Mouse (Mus musculus): ENCODE measurements at regions not wholly inside any gene's neighbourhood (a gene's known extent, or its start where the extent isn't known, plus 50 kb on each side); places are given as distances from the start of the nearest gene placed in this dataset.

DNA sequence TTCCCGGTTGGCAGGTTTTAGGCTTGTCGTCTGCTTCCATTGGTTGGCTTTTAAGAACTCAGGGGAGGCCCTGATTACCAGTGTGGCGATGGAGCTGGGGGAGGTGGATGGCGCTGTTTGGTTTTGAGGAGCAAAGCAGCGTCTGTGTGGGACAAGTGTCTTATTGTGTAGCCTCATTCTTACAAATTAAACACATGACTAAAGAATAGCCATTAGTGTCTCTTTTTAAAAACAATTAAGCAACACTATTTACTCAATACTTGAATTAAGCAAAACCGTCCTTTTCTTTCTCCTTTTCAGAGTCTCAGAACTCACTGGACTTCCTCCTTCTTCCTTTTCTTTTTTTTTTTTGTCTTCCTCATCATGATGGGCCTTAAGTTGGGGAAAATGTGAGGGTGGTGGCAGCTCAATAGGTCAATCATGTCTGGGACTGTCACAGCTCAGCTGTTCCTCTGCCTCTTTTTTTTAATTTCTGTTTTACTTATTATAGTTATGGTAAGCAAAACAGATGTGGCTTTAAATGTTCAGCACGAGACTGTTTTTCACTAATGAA, 89.1 kb downstream of the Kcnrg start:
- no peak for DNase-seq (ENCODE audit: low spot score)

DNA sequence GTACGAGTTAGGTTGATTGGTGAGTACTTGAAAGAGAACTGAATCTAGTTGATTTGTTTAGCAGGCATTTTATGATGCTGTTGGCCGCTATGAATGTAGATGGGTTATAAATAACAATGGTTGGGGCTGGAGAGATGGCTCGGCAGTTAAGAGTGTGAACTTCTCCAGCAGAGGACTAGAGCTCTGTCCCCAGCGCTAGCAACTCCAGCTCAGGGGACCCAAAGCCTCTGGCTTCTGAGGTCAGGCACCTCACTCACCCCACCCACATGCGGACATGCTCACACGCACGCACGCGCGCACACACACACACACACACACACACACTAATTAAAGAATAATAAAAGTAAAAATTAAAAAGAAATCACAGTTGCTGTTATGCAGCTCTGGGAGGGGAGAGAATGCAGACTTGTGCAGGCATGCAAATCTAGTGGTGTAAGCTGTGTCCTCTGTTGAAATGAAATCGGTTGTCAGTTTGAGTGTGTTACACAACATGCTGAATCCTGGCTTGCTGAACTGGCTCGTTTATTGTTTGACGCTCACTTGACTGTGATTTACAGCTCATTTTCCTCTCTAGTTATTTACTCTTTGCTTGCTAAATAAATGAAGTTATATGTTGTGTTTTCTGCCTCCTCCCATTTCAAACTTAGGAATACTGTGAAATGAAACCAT, 89.8 kb downstream of the Kcnrg start:
- DNase-seq (ENCODE audit: low spot score), result no peak

- no peak for DNase-seq (ENCODE audit: low spot score)
Observed at GRCm38 (mm10) chr14:61697704-61698103, 90.4 kb downstream of the Kcnrg start.

- no peak for DNase-seq (ENCODE audit: low spot score)
Observed at GRCm38 (mm10) chr14:61698358-61699055, 91.2 kb downstream of the Kcnrg start.

- DNase-seq (ENCODE audit: low spot score), result no peak
Observed at GRCm38 (mm10) chr14:61699638-61700037, 92.4 kb downstream of the Kcnrg start.

GRCm38 (mm10) chr14:61701131-61701530, 93.9 kb downstream of the Kcnrg start:
- no peak for DNase-seq (ENCODE audit: low spot score)

DNA sequence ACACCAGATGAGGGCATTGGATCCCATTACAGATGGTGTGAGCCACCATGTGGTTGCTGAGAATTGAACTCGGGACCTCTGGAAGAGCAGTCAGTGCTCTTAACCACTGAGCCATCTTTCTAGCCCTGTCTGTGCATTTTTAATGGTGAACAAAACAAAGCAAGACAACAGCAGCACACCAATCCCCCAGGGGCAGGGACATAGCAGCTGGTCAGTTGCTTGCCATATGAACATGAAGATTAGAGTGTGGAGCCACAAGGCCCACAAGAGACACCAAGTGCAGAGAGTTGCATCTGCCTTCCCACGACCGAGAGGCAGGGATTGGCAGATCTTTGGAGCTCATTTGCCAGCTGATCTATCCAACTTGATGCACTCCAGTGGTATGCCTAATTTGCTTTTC, 96.7 kb downstream of the Kcnrg start:
- DNase-seq (ENCODE audit: low spot score), result no peak

DNA sequence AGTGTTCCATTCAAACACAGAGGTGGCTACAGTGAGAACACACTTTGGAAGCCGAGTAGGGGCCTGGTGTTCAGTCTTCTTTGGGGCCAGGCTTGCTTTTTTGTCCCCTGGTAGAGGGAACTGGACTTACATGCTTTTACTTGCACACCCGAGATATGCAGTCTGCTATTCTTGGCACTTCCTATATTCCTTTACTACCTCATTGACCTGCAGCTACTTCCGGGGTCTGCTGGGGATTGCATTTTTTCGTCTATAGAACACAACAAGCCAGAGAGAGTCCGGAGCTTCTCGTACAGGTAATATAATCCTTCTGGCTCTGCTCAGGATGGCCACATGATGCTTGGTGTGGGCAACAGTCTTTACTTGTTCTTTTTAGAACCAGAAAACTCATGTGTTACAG, 99.7 kb downstream of the Kcnrg start:
- no peak for DNase-seq (ENCODE audit: low spot score)

- no peak for DNase-seq (ENCODE audit: low spot score)
Observed at GRCm38 (mm10) chr14:61708331-61708730, 101.1 kb downstream of the Kcnrg start.

- no peak for DNase-seq (ENCODE audit: low spot score)
Observed at GRCm38 (mm10) chr14:61715746-61716145, 108.5 kb downstream of the Kcnrg start.

DNA sequence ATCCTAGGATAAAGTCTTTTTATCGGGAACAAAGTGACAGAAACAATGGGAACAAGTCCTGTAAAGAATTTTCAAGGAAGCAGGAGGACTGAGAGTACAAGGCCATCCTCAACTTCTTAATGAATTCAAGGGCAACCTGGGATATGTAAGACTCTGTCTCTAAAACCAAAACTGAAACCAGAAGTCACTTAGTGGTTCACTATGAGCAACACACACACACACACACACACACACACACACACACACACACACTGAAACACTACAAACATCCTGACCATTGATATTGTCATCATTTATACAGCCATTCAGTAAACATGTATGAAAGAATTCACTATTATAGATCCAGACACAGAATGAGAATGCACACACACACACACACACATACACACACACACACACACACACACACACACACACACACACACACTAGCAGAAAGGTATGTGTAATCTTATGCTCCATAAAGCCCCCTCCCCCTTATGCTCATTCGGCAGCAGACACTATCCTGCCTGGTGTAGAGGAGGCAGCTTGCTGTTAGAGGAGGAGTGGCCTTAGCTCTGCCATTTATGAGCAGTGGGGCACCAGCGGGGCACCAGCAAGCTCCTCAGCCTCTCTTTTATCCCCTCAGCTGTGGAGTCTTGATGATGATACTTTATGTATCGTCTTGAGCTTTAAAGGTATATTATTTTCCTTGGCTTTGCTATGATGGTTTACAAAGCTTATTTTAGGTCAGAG, 111.3 kb downstream of the Kcnrg start:
- no peak for DNase-seq (ENCODE audit: low spot score)

GRCm38 (mm10) chr14:61721302-61721701, 114.0 kb downstream of the Kcnrg start:
- DNase-seq (ENCODE audit: low spot score), result no peak

GRCm38 (mm10) chr14:61724942-61725341, 117.7 kb downstream of the Kcnrg start:
- DNase-seq (ENCODE audit: low spot score), result no peak

- DNase-seq (ENCODE audit: low spot score), result no peak
Observed at GRCm38 (mm10) chr14:61728562-61728961, 121.3 kb downstream of the Kcnrg start.

DNA sequence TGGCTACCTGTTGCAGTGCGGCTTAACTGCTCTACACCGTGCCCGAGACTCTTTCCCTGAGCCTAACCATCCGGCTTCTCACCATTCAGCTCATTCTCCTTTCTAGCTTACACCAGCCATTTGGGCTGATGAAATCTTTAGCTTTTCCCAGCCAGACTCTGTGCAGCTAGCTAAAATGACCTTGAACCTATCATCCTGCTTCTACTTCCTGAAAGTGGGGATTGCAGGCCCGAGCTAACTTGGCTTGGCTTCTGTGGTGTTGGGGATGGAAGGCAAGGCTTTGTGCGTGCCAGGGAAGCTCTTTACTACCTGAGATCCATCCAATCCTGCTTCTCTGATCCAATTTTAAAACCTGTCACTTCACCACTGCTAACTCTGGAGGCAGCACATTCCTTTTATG, 128.3 kb downstream of the Kcnrg start:
- no peak for DNase-seq (ENCODE audit: low spot score)

- DNase-seq (ENCODE audit: low spot score), result no peak
Observed at GRCm38 (mm10) chr14:61736384-61737322, 129.4 kb downstream of the Kcnrg start.

DNA sequence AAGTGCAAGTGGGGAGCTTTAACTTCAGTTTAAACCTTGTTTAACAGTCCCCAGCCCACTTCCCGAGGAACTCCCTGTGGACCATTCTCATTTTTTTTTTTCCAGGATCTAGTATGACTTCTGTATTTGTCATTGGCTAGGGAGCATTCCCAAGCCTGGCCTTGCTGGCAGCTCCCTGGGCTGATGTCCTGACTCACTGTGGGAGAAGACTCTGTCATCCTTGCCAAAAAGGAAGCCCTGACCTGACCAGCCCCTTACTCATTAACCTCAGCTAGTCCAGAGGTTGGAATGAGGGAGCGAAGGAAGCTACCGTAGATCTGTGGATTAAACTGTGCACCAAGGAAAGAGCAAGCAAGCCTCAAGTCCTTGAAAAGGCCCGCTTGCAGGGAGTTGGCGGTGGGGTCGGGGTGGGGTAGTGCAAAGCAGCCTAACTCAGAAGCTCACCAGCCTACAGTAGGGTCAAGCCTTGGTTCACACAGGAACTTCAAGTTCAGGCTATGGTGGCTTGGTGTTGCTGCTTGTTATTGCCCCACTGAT, 130.3 kb downstream of the Kcnrg start:
- no peak for DNase-seq (ENCODE audit: low spot score)

DNA sequence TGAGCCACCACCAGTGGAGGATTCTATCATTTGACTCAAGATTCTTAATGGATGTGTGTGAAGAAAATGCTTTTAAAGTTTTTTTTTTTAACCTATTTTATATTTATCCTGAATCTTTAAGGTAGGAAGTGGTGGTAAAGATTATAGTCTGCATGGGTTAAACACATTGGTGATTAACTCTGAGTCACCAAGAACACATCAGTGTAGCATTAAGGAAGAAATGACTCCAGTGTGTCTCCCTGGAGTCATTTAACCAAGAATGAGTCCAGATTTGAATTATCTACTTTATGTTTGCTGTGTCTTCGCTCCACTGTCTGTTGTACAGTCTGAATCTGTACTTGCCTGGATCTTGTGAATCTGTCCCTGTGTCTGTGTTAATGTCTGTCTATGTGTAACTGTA, 132.2 kb downstream of the Kcnrg start:
- DNase-seq (ENCODE audit: low spot score), result no peak

- no peak for DNase-seq (ENCODE audit: low spot score)
Observed at GRCm38 (mm10) chr14:61743855-61744408, 136.7 kb downstream of the Kcnrg start.

DNA sequence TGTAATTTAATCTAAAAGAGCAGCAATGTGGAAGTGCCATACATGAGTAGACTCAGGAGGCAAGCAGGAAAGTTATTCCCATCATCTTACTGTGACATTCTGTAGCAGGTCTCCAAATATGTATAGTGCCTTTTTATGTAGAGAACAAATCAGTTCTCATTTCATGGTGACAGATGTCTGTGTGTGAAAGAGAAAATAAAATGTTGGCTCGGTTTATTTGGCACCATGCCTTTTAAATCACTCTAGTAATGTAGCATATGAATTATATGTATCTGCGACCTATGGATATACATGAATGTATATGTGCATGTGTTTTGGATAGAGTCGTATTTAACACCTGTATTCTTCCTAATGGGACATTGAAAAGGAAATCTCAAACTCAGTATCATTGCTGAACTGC, 146.2 kb downstream of the Kcnrg start:
- no peak for DNase-seq (ENCODE audit: low spot score)

GRCm38 (mm10) chr14:61756651-61757050, 149.4 kb downstream of the Kcnrg start:
- no peak for DNase-seq (ENCODE audit: low spot score)
